In genomic region chr15:74075903-74076721, GRCm38 (mm10) we compare ENCODE assay signal across 8 mouse cellular contexts.
A peak's percentile ranks its signal among the peaks of the same experiment; 100 is the strongest.
DNase-seq lines count a peak whose midpoint lies in the region; ATAC-seq lines count a peak whose summit lies in the region.

No protein-coding gene starts in this region.

- no peak for ATAC-seq in activated CD4-positive, CD25-positive, alpha-beta regulatory T cell, adult 4 months

- peak; percentile 87 for DNase-seq in R1 (ENCODE audit: low read depth, low spot score)
- DNase-seq in cerebellum, postnatal 25 days: peak; percentile 29 to 57
- peak; percentile 18 to 21 for DNase-seq in gastrocnemius, adult 8-10 months (ENCODE audit: low spot score in 2 of 2)
- peak; percentile 94 for DNase-seq in hindlimb bud, embryonic 11.5 days (ENCODE audit: extremely low spot score, low read depth, low spot score)
- peak; percentile 45 to 62 for DNase-seq in left cerebral cortex, adult 18-20 months (ENCODE audit: low spot score in 2 of 2)
- DNase-seq in mesoderm, embryonic 11.5 days (ENCODE audit: low read depth, low spot score): peak; percentile 96
- DNase-seq in right cerebral cortex, postnatal 4 days: peak; percentile 73

Comparison
In these comparisons a context has a peak if more than half of its experiments do, and no peak if none do; other contexts are left out.
1. DNase-seq: peak in every context shown above with its lines; median percentile 96 in mesoderm, embryonic 11.5 days; 94 in hindlimb bud, embryonic 11.5 days; 87 in R1; 73 in right cerebral cortex, postnatal 4 days; 54 in left cerebral cortex, adult 18-20 months; 43 in cerebellum, postnatal 25 days; 20 in gastrocnemius, adult 8-10 months.